Mouse (Mus musculus) neural tube, embryonic 14.5 days (tissue): Measurements from ENCODE around the gene Ascl4. TPM values are rescaled to one million over a fixed set of nuclear protein-coding genes. Genes with fewer than 3 reads are reported as not detected.
A peak's percentile ranks its signal among the peaks of the same experiment; 100 is the strongest.

ENCODE experiments used
- ATAC-seq: fragments of 200-750 bp; cut with Nextera tagmentation; 2 replicates; pipeline ENCODE4 v1.8.0; 2017; ENCODE audit warnings: low read depth, mild to moderate bottlenecking, moderate TSS enrichment, moderate library complexity
- H3K27ac ChIP-seq: fragments of 300-500 bp; sonication (generic); 2 replicates; pipeline ENCODE4 v1.5.1; 2014; ENCODE audit warnings: low read depth, mild to moderate bottlenecking, control low read depth, low read length, moderate library complexity, mixed read lengths
- H3K27me3 ChIP-seq: fragments of 300-500 bp; sonication (generic); 2 replicates; pipeline ENCODE4 v1.6.1; 2014; ENCODE audit warnings: low read length; ENCODE audit not compliant: control insufficient read depth, insufficient read depth
- H3K36me3 ChIP-seq: fragments of 300-500 bp; sonication (generic); 2 replicates; pipeline ENCODE4 v1.6.1; 2014; ENCODE audit warnings: low read length, mixed read lengths; ENCODE audit not compliant: control insufficient read depth, insufficient read depth
- H3K4me1 ChIP-seq: fragments of 300-500 bp; sonication (generic); 2 replicates; pipeline ENCODE4 v1.6.1; 2014; ENCODE audit warnings: low read length; ENCODE audit not compliant: control insufficient read depth, insufficient read depth
- H3K4me2 ChIP-seq: fragments of 300-500 bp; sonication (generic); 2 replicates; pipeline ENCODE4 v1.6.1; 2014; ENCODE audit warnings: mild to moderate bottlenecking, low read depth, low read length, control low read depth
- H3K4me3 ChIP-seq: fragments of 300-500 bp; sonication (generic); 2 replicates; pipeline ENCODE4 v1.5.1; 2014; ENCODE audit warnings: low read depth, low read length, control low read depth, mixed read lengths
- H3K9ac ChIP-seq: fragments of 300-500 bp; sonication (generic); replicated peaks from 2 replicates; pipeline ENCODE4 v1.6.1; 2014; ENCODE audit warnings: low read depth, mild to moderate bottlenecking, control low read depth, low read length, mixed read lengths
- H3K9me3 ChIP-seq: fragments of 300-500 bp; sonication (generic); 2 replicates; pipeline ENCODE4 v1.6.1; 2016; ENCODE audit warnings: low read length; ENCODE audit not compliant: control insufficient read depth
- WGBS: fragments of 180-500 bp; shearing (Covaris S2); extraction: QIAGEN DNeasy Blood & Tissue Kit; methylation state at CpG from one replicate; pipeline ENCODE4 v1.1.7; 2014; 5-methylcytosine and 5-hydroxymethylcytosine counted together
- polyA plus RNA-seq: library from polyadenylated mRNA; unstranded; fragments of >200 nt; fragmentation: Nextera tagmentation; extraction: Ambion mirVana; gene quantifications from 2 replicates; pipeline ENCODE4 v1.2.1, GENCODE M21; 2014

Gene Ascl4
- 0.23 and 0.30 TPM in 2 replicates for polyA plus RNA-seq

- no peak within 1 kb of the TSS for H3K27ac ChIP-seq
- H3K4me1 ChIP-seq: peaks cover 11% of the 10 kb centered on the region; the same call in 1 of the 2 replicates
- no peaks in the 10 kb centered on the region for H3K36me3 ChIP-seq
- 0 out of 2 replicates have a peak, but pooled peaks have one; percentile 7 for ATAC-seq
- no peaks in the 10 kb centered on the region for H3K9me3 ChIP-seq
- 2% methylated on average over 23 of the region's 23 CpGs for WGBS
- peak within 1 kb of the TSS; percentile 43 for H3K4me3 ChIP-seq
- peak within 1 kb of the TSS; percentile 87 for H3K4me2 ChIP-seq
- H3K9ac ChIP-seq: peak within 1 kb of the TSS; percentile 47
- 0 out of 2 replicates have a peak, but pooled peaks cover 6% of the 10 kb centered on the region for H3K27me3 ChIP-seq
Observed at GRCm38 (mm10) chr10:85927676-85928445, at the start of gene Ascl4. TSS of gene Ascl4 (plus strand) at chr10:85927681.

GRCm38 (mm10) chr10:85879886-85880486 lies 47.5 kb upstream of the Ascl4 start:
- no peaks in the 10 kb centered on the region for H3K27me3 ChIP-seq
- H3K4me1 ChIP-seq: no peaks in the 10 kb centered on the region
- H3K27ac ChIP-seq: no peak overlapping the region
- peaks cover 71% of the 10 kb centered on the region for H3K36me3 ChIP-seq
- no peak overlapping the region for H3K4me2 ChIP-seq
- H3K9ac ChIP-seq: no peak overlapping the region
- ATAC-seq: no peak
- H3K4me3 ChIP-seq: no peak overlapping the region
- WGBS: 92% methylated on average over 8 of the region's 8 CpGs
- H3K9me3 ChIP-seq: no peaks in the 10 kb centered on the region

- H3K4me3 ChIP-seq: peak within 1 kb of the TSS; percentile 95
- H3K9ac ChIP-seq: peak within 1 kb of the TSS; percentile 84
- peak within 1 kb of the TSS; percentile 86 for H3K27ac ChIP-seq
- H3K27me3 ChIP-seq: no peaks in the 10 kb centered on the region; the same call in 1 of the 2 replicates
- ATAC-seq: peak; percentile 99
- H3K4me2 ChIP-seq: peak within 1 kb of the TSS; percentile 69
- under 1% methylated on average over 84 of the region's 90 CpGs for WGBS
- peaks cover 5% of the 10 kb centered on the region for H3K36me3 ChIP-seq
- H3K9me3 ChIP-seq: no peaks in the 10 kb centered on the region
- peaks cover 11% of the 10 kb centered on the region for H3K4me1 ChIP-seq
Observed at GRCm38 (mm10) chr10:85916498-85917309, 10.8 kb upstream of the Ascl4 start, which contains the start of gene Prdm4. TSS of gene Prdm4 (minus strand) at chr10:85917142.

- peak overlapping the region; percentile 87 for H3K4me2 ChIP-seq
- WGBS: 1% methylated on average over 63 of the region's 63 CpGs
- H3K4me1 ChIP-seq: peaks cover 11% of the 10 kb centered on the region; the same call in 1 of the 2 replicates
- 0 out of 2 replicates have a peak, but pooled peaks cover 6% of the 10 kb centered on the region for H3K27me3 ChIP-seq
- no peaks in the 10 kb centered on the region for H3K36me3 ChIP-seq
- peak; percentile 94 for ATAC-seq
- no peak overlapping the region for H3K27ac ChIP-seq
- H3K4me3 ChIP-seq: peak overlapping the region; percentile 43
- H3K9me3 ChIP-seq: no peaks in the 10 kb centered on the region
- peak overlapping the region; percentile 47 for H3K9ac ChIP-seq
Observed at GRCm38 (mm10) chr10:85928499-85929207, 1.2 kb downstream of the Ascl4 start.

- Histone ChIP-seq H3K4me3 (peak overlapping the region; percentile 43), H3K9ac (no peak overlapping the region; the same call in 1 of the 2 replicates), H3K27ac (no peak overlapping the region), H3K4me2 (peak overlapping the region; percentile 87), H3K36me3 (no peaks in the 10 kb centered on the region), H3K4me1 (peaks cover 11% of the 10 kb centered on the region; the same call in 1 of the 2 replicates), H3K27me3 (0 out of 2 replicates have a peak, but pooled peaks cover 6% of the 10 kb centered on the region), H3K9me3 (no peaks in the 10 kb centered on the region)
- no peak for ATAC-seq
- WGBS: 45% methylated on average over 11 of the region's 11 CpGs
Observed at GRCm38 (mm10) chr10:85929208-85929591, 1.7 kb downstream of the Ascl4 start.

GRCm38 (mm10) chr10:85929962-85930361 lies 2.5 kb downstream of the Ascl4 start:
- WGBS: 93% methylated on average over 11 of the region's 11 CpGs
- no peak overlapping the region for H3K27ac ChIP-seq
- H3K4me3 ChIP-seq: no peak overlapping the region
- no peak overlapping the region for H3K9ac ChIP-seq
- H3K4me1 ChIP-seq: peaks cover 11% of the 10 kb centered on the region; the same call in 1 of the 2 replicates
- H3K36me3 ChIP-seq: no peaks in the 10 kb centered on the region
- ATAC-seq: no peak
- H3K9me3 ChIP-seq: no peaks in the 10 kb centered on the region
- H3K4me2 ChIP-seq: no peak overlapping the region
- 0 out of 2 replicates have a peak, but pooled peaks cover 6% of the 10 kb centered on the region for H3K27me3 ChIP-seq

- Histone ChIP-seq H3K36me3 (peaks cover 44% of the 10 kb centered on the region), H3K27ac (no peak overlapping the region), H3K27me3 (no peaks in the 10 kb centered on the region), H3K4me3 (no peak overlapping the region), H3K4me2 (no peak overlapping the region), H3K4me1 (no peaks in the 10 kb centered on the region), H3K9ac (no peak overlapping the region), H3K9me3 (no peaks in the 10 kb centered on the region)
- WGBS: 96% methylated on average over 6 of the region's 6 CpGs
- no peak for ATAC-seq
Observed at GRCm38 (mm10) chr10:85936280-85936965, 8.9 kb downstream of the Ascl4 start.
